Comparison of ENCODE assay signal across 7 mouse cellular contexts in genomic region chr19:47731931-47732330, GRCm38 (mm10). TPM values are rescaled to one million over a fixed set of nuclear protein-coding genes. Genes with fewer than 3 reads are reported as not detected.
A peak's percentile ranks its signal among the peaks of the same experiment; 100 is the strongest.
DNase-seq lines count a peak whose midpoint lies in the region; ATAC-seq and TF ChIP-seq lines count a peak whose summit lies in the region.

No protein-coding gene starts in this region.

- peak overlapping the region; percentile 95 for H3K9ac ChIP-seq in ES-Bruce4 (ENCODE audit: low read depth, poor library complexity, severe bottlenecking)
- peak overlapping the region; percentile 80 for H3K9ac ChIP-seq in lung, embryonic 14.5 days

- H3K36me3 ChIP-seq in ES-Bruce4 (ENCODE audit: control insufficient read depth, insufficient read depth, low read length, poor library complexity, severe bottlenecking), result peaks cover 43% of the 10 kb centered on the region
- peaks cover 42% of the 10 kb centered on the region for H3K36me3 ChIP-seq in lung, embryonic 14.5 days (ENCODE audit: insufficient read depth)

- peak overlapping the region; percentile 69 for H3K4me2 ChIP-seq in lung, embryonic 14.5 days

- no peak for TF ChIP-seq CTCF in ES-Bruce4 (IDR thresholded peaks at IDR 0.05; ENCODE audit: low read depth, low read length)
- TF ChIP-seq CTCF in lung, embryonic 14.5 days (IDR thresholded peaks at IDR 0.05; ENCODE audit: low read depth), result no peak

- H3K4me3 ChIP-seq in ES-Bruce4 (ENCODE audit: low read depth, low read length), result peak overlapping the region; percentile 96
- H3K4me3 ChIP-seq in lung, embryonic 14.5 days (ENCODE audit: low read depth, low read length), result peak overlapping the region; percentile 64

- no peak for ATAC-seq in lung, embryonic 14.5 days (ENCODE audit: insufficient read depth)

- TF ChIP-seq EP300 in ES-Bruce4 (IDR thresholded peaks at IDR 0.05; ENCODE audit: insufficient read depth, low read depth, low read length), result no peak

- peak; percentile 29 for DNase-seq in WW6 (ENCODE audit: low read depth, low spot score)
- DNase-seq in embryo, embryonic 11 days, result peak; percentile 86
- DNase-seq in heart, adult 9 months (ENCODE audit: low spot score in 2 of 2), result peak; percentile 27 to 30
- peak; percentile 72 for DNase-seq in kidney, postnatal 14 days
- DNase-seq in lung, embryonic 14.5 days, result peak; percentile 76
- DNase-seq in retina, adult 2 months (ENCODE audit: low read depth, low spot score), result peak; percentile 41

- no peaks in the 10 kb centered on the region for H3K9me3 ChIP-seq in ES-Bruce4 (replicated peaks; ENCODE audit: control insufficient read depth, insufficient read depth, low read length, poor library complexity, severe bottlenecking)
- no peaks in the 10 kb centered on the region for H3K9me3 ChIP-seq in lung, embryonic 14.5 days (ENCODE audit: low read depth, low read length)

- TF ChIP-seq POLR2A in ES-Bruce4 (IDR thresholded peaks at IDR 0.05; ENCODE audit: insufficient read depth, low read length), result no peak

- 2% methylated on average over 15 of the region's 15 CpGs for WGBS in lung, embryonic 14.5 days

- H3K4me1 ChIP-seq in ES-Bruce4 (ENCODE audit: control insufficient read depth, insufficient read depth, low read length), result no peaks in the 10 kb centered on the region
- no peaks in the 10 kb centered on the region for H3K4me1 ChIP-seq in lung, embryonic 14.5 days (ENCODE audit: insufficient read depth)

- no peaks in the 10 kb centered on the region for H3K27me3 ChIP-seq in ES-Bruce4 (ENCODE audit: control insufficient read depth, insufficient read depth, low read length, poor library complexity, severe bottlenecking)
- no peaks in the 10 kb centered on the region for H3K27me3 ChIP-seq in lung, embryonic 14.5 days (ENCODE audit: insufficient read depth, low read length)

- peak overlapping the region; percentile 45 for H3K27ac ChIP-seq in ES-Bruce4 (ENCODE audit: insufficient read depth, low read length)
- H3K27ac ChIP-seq in lung, embryonic 14.5 days (ENCODE audit: low read depth), result peak overlapping the region; percentile 98

RNA-seq across cellular contexts. Expression of gene Sfr1, which starts 0.4 kb away (rescaled TPM):
- polyA plus RNA-seq in ES-Bruce4 (2011; ENCODE audit: insufficient read depth, insufficient read length, low read depth, missing spikeins), result 216 and 232 TPM in 2 replicates
- 283 and 284 TPM in 2 replicates for polyA plus RNA-seq in lung, embryonic 14.5 days (2014; fragmentation: Nextera tagmentation; extraction: Ambion mirVana)

RNA-seq across cellular contexts. Expression of gene Col17a1, which starts 40.0 kb away (rescaled TPM):
- 0.32 TPM in 1 of 2 replicates, not detected in the other for polyA plus RNA-seq in ES-Bruce4 (2011; ENCODE audit: insufficient read depth, insufficient read length, low read depth, missing spikeins)
- polyA plus RNA-seq in lung, embryonic 14.5 days (2014; fragmentation: Nextera tagmentation; extraction: Ambion mirVana), result 1.8 TPM in 2 replicates

Comparison
In these comparisons a context has a peak if more than half of its experiments do, and no peak if none do; other contexts are left out.
1. DNase-seq: peak in every context shown above with its lines; median percentile 86 in embryo, embryonic 11 days; 76 in lung, embryonic 14.5 days; 72 in kidney, postnatal 14 days; 41 in retina, adult 2 months; 29 in WW6; 28 in heart, adult 9 months.